Mouse (Mus musculus) heart, embryonic 13.5 days (tissue): Measurements from ENCODE around the gene Tfr2. TPM values are rescaled to one million over a fixed set of nuclear protein-coding genes. Genes with fewer than 3 reads are reported as not detected.

Experiments used
- ATAC-seq: fragments of 200-750 bp; cut with Nextera tagmentation; 2 replicates; pipeline ENCODE4 v1.8.0; 2017; ENCODE audit warnings: moderate TSS enrichment; ENCODE audit not compliant: insufficient number of reproducible peaks, low FRiP score, low TSS enrichment; ENCODE audit errors: extremely low read depth
- H3K27ac ChIP-seq: fragments of 300-500 bp; sonication (generic); replicated peaks from 2 replicates; pipeline ENCODE4 v1.5.1; 2015; ENCODE audit warnings: moderate library complexity, mild to moderate bottlenecking, inconsistent platforms
- H3K27me3 ChIP-seq: fragments of 300-500 bp; sonication (generic); replicated peaks from 2 replicates; pipeline ENCODE4 v1.6.1; 2015; ENCODE audit warnings: mild to moderate bottlenecking, inconsistent platforms
- H3K36me3 ChIP-seq: fragments of 300-500 bp; sonication (generic); 2 replicates; pipeline ENCODE4 v1.6.1; 2015; ENCODE audit warnings: mild to moderate bottlenecking, inconsistent platforms
- H3K4me1 ChIP-seq: fragments of 300-500 bp; sonication (generic); 2 replicates; pipeline ENCODE4 v1.6.1; 2015; ENCODE audit warnings: inconsistent platforms
- H3K4me2 ChIP-seq: fragments of 300-500 bp; sonication (generic); 2 replicates; pipeline ENCODE4 v1.6.1; 2015; ENCODE audit warnings: inconsistent platforms, mild to moderate bottlenecking, moderate library complexity
- H3K4me3 ChIP-seq: fragments of 300-500 bp; sonication (generic); 2 replicates; pipeline ENCODE4 v1.5.1; 2015; ENCODE audit warnings: moderate library complexity, mild to moderate bottlenecking, inconsistent platforms
- H3K9ac ChIP-seq: fragments of 300-500 bp; sonication (generic); 2 replicates; pipeline ENCODE4 v1.6.1; 2015; ENCODE audit warnings: inconsistent platforms, mild to moderate bottlenecking, moderate library complexity
- H3K9me3 ChIP-seq: fragments of 300-500 bp; sonication (generic); 2 replicates; pipeline ENCODE4 v1.6.1; 2016; ENCODE audit warnings: inconsistent platforms
- WGBS: fragments of 180-500 bp; shearing (Covaris S2); methylation state at CpG from one replicate; pipeline ENCODE4 v1.1.7; 2015; ENCODE audit warnings: mixed read lengths; 5-methylcytosine and 5-hydroxymethylcytosine counted together
- polyA plus RNA-seq: library from polyadenylated mRNA; unstranded; fragments of >200 nt; fragmentation: Nextera tagmentation; extraction: Ambion mirVana; gene quantifications from 2 replicates; pipeline ENCODE4 v1.2.1, GENCODE M21; 2015

Tfr2 gene
- polyA plus RNA-seq, 1 experiment from 2014 or later: 0.59 TPM

GRCm38 (mm10) chr5:137539291-137539801, 30.3 kb upstream of the Tfr2 start:
- Histone ChIP-seq H3K4me2 (0 out of 2 replicates have a peak overlapping the region, but pooled peaks have one; percentile 6), H3K4me1 (peaks cover 5% of the 10 kb centered on the region), H3K4me3 (no peak overlapping the region), H3K9me3 (no peaks in the 10 kb centered on the region), H3K27ac (no peak overlapping the region), H3K36me3 (no peaks in the 10 kb centered on the region), H3K27me3 (no peaks in the 10 kb centered on the region), H3K9ac (no peak overlapping the region)
- WGBS: 45% methylated on average over 7 of the region's 7 CpGs
- no peak for ATAC-seq

GRCm38 (mm10) chr5:137540991-137541390, 28.6 kb upstream of the Tfr2 start:
- Histone ChIP-seq H3K4me2 (no peak overlapping the region), H3K27ac (no peak overlapping the region), H3K9me3 (no peaks in the 10 kb centered on the region), H3K9ac (no peak overlapping the region), H3K4me3 (no peak overlapping the region), H3K4me1 (peaks cover 5% of the 10 kb centered on the region), H3K36me3 (no peaks in the 10 kb centered on the region), H3K27me3 (no peaks in the 10 kb centered on the region)
- no peak for ATAC-seq
- WGBS: 70% methylated on average over 6 of the region's 6 CpGs

GRCm38 (mm10) chr5:137541768-137542540, 27.7 kb upstream of the Tfr2 start:
- WGBS: 58% methylated on average over 5 of the region's 5 CpGs

GRCm38 (mm10) chr5:137544926-137545325, 24.7 kb upstream of the Tfr2 start:
- H3K9ac ChIP-seq: no peak overlapping the region
- 61% methylated on average over 6 of the region's 6 CpGs for WGBS
- ATAC-seq: no peak

More at GRCm38 (mm10) chr5:137541768-137542540, 27.7 kb upstream of the Tfr2 start:
- no peak for ATAC-seq
- no peaks in the 10 kb centered on the region for H3K36me3 ChIP-seq
- peaks cover 5% of the 10 kb centered on the region for H3K4me1 ChIP-seq
- H3K27me3 ChIP-seq: no peaks in the 10 kb centered on the region
- no peak overlapping the region for H3K27ac ChIP-seq
- H3K4me2 ChIP-seq: no peak overlapping the region
- no peaks in the 10 kb centered on the region for H3K9me3 ChIP-seq
- H3K9ac ChIP-seq: no peak overlapping the region
- no peak overlapping the region for H3K4me3 ChIP-seq

GRCm38 (mm10) chr5:137545596-137545995, 24.0 kb upstream of the Tfr2 start:
- Histone ChIP-seq H3K4me1 (no peaks in the 10 kb centered on the region), H3K9ac (no peak overlapping the region), H3K9me3 (no peaks in the 10 kb centered on the region), H3K4me2 (no peak overlapping the region), H3K4me3 (no peak overlapping the region), H3K27ac (no peak overlapping the region), H3K27me3 (peaks cover 8% of the 10 kb centered on the region; the same call in 1 of the 2 replicates), H3K36me3 (no peaks in the 10 kb centered on the region)
- WGBS: 68% methylated on average over 4 of the region's 4 CpGs
- no peak for ATAC-seq

More at GRCm38 (mm10) chr5:137544926-137545325, 24.7 kb upstream of the Tfr2 start:
- Histone ChIP-seq H3K36me3 (no peaks in the 10 kb centered on the region), H3K4me3 (no peak overlapping the region), H3K27me3 (peaks cover 6% of the 10 kb centered on the region; the same call in 1 of the 2 replicates), H3K9me3 (no peaks in the 10 kb centered on the region), H3K4me1 (no peaks in the 10 kb centered on the region), H3K27ac (no peak overlapping the region), H3K4me2 (no peak overlapping the region)

GRCm38 (mm10) chr5:137549840-137550239, 19.8 kb upstream of the Tfr2 start:
- H3K4me3 ChIP-seq: no peak overlapping the region
- H3K27me3 ChIP-seq: peaks cover 47% of the 10 kb centered on the region
- H3K9me3 ChIP-seq: no peaks in the 10 kb centered on the region
- H3K9ac ChIP-seq: no peak overlapping the region
- peaks cover 7% of the 10 kb centered on the region; the same call in 1 of the 2 replicates for H3K4me1 ChIP-seq
- ATAC-seq: no peak
- 69% methylated on average over 2 of the region's 2 CpGs for WGBS
- no peaks in the 10 kb centered on the region for H3K36me3 ChIP-seq
- H3K27ac ChIP-seq: no peak overlapping the region
- no peak overlapping the region for H3K4me2 ChIP-seq

- WGBS: 64% methylated on average over 5 of the region's 5 CpGs
- no peak overlapping the region for H3K27ac ChIP-seq
- H3K27me3 ChIP-seq: peaks cover 60% of the 10 kb centered on the region
- H3K4me2 ChIP-seq: no peak overlapping the region
- no peak for ATAC-seq
- H3K4me1 ChIP-seq: peaks cover 7% of the 10 kb centered on the region; the same call in 1 of the 2 replicates
- no peaks in the 10 kb centered on the region for H3K9me3 ChIP-seq
- H3K36me3 ChIP-seq: no peaks in the 10 kb centered on the region
- H3K9ac ChIP-seq: no peak overlapping the region
- H3K4me3 ChIP-seq: no peak overlapping the region
These were observed 18.5 kb upstream of the Tfr2 start for GRCm38 (mm10) chr5:137551119-137551518.

- peaks cover 7% of the 10 kb centered on the region; the same call in 1 of the 2 replicates for H3K4me1 ChIP-seq
- H3K27ac ChIP-seq: no peak overlapping the region
- peak overlapping the region; percentile 27; the same call in 1 of the 2 replicates for H3K4me3 ChIP-seq
- WGBS: 27% methylated on average over 6 of the region's 6 CpGs
- H3K4me2 ChIP-seq: peak overlapping the region; percentile 56
- no peaks in the 10 kb centered on the region for H3K36me3 ChIP-seq
- no peak overlapping the region for H3K9ac ChIP-seq
- no peaks in the 10 kb centered on the region for H3K9me3 ChIP-seq
- H3K27me3 ChIP-seq: peaks cover 62% of the 10 kb centered on the region
- no peak for ATAC-seq
These were observed 16.6 kb upstream of the Tfr2 start for GRCm38 (mm10) chr5:137553000-137553399.

GRCm38 (mm10) chr5:137553411-137553837, 16.2 kb upstream of the Tfr2 start, which contains the start of gene Actl6b:
Gene Actl6b (plus strand): TSS chr5:137553517.
- Histone ChIP-seq H3K27ac (no peak within 1 kb of the TSS), H3K9ac (no peak within 1 kb of the TSS), H3K4me2 (peak within 1 kb of the TSS; percentile 56), H3K27me3 (peaks cover 62% of the 10 kb centered on the region), H3K36me3 (no peaks in the 10 kb centered on the region), H3K9me3 (no peaks in the 10 kb centered on the region), H3K4me3 (peak within 1 kb of the TSS; percentile 27; the same call in 1 of the 2 replicates), H3K4me1 (peaks cover 7% of the 10 kb centered on the region; the same call in 1 of the 2 replicates)
- WGBS: under 1% methylated on average over 37 of the region's 37 CpGs
- no peak for ATAC-seq

- H3K9me3 ChIP-seq: no peaks in the 10 kb centered on the region
- peaks cover 7% of the 10 kb centered on the region; the same call in 1 of the 2 replicates for H3K4me1 ChIP-seq
- no peak overlapping the region for H3K9ac ChIP-seq
- no peaks in the 10 kb centered on the region for H3K36me3 ChIP-seq
- H3K27me3 ChIP-seq: peaks cover 65% of the 10 kb centered on the region
- no peak for ATAC-seq
- H3K27ac ChIP-seq: no peak overlapping the region
- 32% methylated on average over 11 of the region's 11 CpGs for WGBS
- no peak overlapping the region for H3K4me2 ChIP-seq
- no peak overlapping the region for H3K4me3 ChIP-seq
These were observed 15.7 kb upstream of the Tfr2 start for GRCm38 (mm10) chr5:137553898-137554297.

- Histone ChIP-seq H3K36me3 (no peaks in the 10 kb centered on the region), H3K4me2 (no peak overlapping the region), H3K27me3 (peaks cover 23% of the 10 kb centered on the region), H3K27ac (no peak overlapping the region), H3K4me1 (no peaks in the 10 kb centered on the region), H3K4me3 (no peak overlapping the region), H3K9ac (no peak overlapping the region), H3K9me3 (no peaks in the 10 kb centered on the region)
- ATAC-seq: no peak
- WGBS: 59% methylated on average over 6 of the region's 6 CpGs
These were observed 8.1 kb upstream of the Tfr2 start for GRCm38 (mm10) chr5:137561556-137561955.
